Mouse (Mus musculus) embryonic facial prominence, embryonic 14.5 days (tissue): ENCODE results near the gene Lamtor5. TPM values are rescaled to one million over a fixed set of nuclear protein-coding genes. Genes with fewer than 3 reads are reported as not detected.

Source experiments
- ATAC-seq: fragments of 200-750 bp; cut with Nextera tagmentation; 2 replicates; pipeline ENCODE4 v1.8.0; 2017; ENCODE audit warnings: low read depth, moderate number of reproducible peaks, moderate TSS enrichment
- DNase-seq: peaks from one replicate; pipeline ENCODE4 v3.0.0-alpha.2; 2015; ENCODE audit warnings: low spot score
- H3K27ac ChIP-seq: fragments of 300-500 bp; sonication (generic); replicated peaks from 2 replicates; pipeline ENCODE4 v1.5.1; 2014; ENCODE audit warnings: low read depth, mild to moderate bottlenecking, low read length, moderate library complexity
- H3K27me3 ChIP-seq: fragments of 300-500 bp; sonication (generic); replicated peaks from 2 replicates; pipeline ENCODE4 v1.6.1; 2014; ENCODE audit warnings: low read length; ENCODE audit not compliant: control insufficient read depth, insufficient read depth
- H3K36me3 ChIP-seq: fragments of 300-500 bp; sonication (generic); 2 replicates; pipeline ENCODE4 v1.6.1; 2014; ENCODE audit warnings: low read length, mixed read lengths; ENCODE audit not compliant: control insufficient read depth, insufficient read depth
- H3K4me1 ChIP-seq: fragments of 300-500 bp; sonication (generic); 2 replicates; pipeline ENCODE4 v1.6.1; 2014; ENCODE audit warnings: antibody characterized with exemption, low read length; ENCODE audit not compliant: control insufficient read depth, insufficient read depth
- H3K4me2 ChIP-seq: fragments of 300-500 bp; sonication (generic); 2 replicates; pipeline ENCODE4 v1.6.1; 2014; ENCODE audit warnings: low read depth, mild to moderate bottlenecking, low read length, moderate library complexity, mixed read lengths
- H3K4me3 ChIP-seq: fragments of 300-500 bp; sonication (generic); 2 replicates; pipeline ENCODE4 v1.5.1; 2014; ENCODE audit warnings: low read depth, mild to moderate bottlenecking, low read length
- H3K9ac ChIP-seq: fragments of 300-500 bp; sonication (generic); 2 replicates; pipeline ENCODE4 v1.6.1; 2014; ENCODE audit warnings: low read depth, mild to moderate bottlenecking, low read length, moderate library complexity, mixed read lengths
- H3K9me3 ChIP-seq: fragments of 300-500 bp; sonication (generic); 2 replicates; pipeline ENCODE4 v1.6.1; 2016; ENCODE audit warnings: low read length; ENCODE audit not compliant: control insufficient read depth
- WGBS: fragments of 180-500 bp; shearing (Covaris S2); extraction: QIAGEN DNeasy Blood & Tissue Kit; methylation state at CpG from one replicate; pipeline ENCODE4 v1.1.7; 2014; 5-methylcytosine and 5-hydroxymethylcytosine counted together
- polyA plus RNA-seq: library from polyadenylated mRNA; unstranded; fragments of >200 nt; fragmentation: Nextera tagmentation; extraction: Ambion mirVana; gene quantifications from 2 replicates; pipeline ENCODE4 v1.2.1, GENCODE M21; 2014

Gene Lamtor5
- polyA plus RNA-seq, 1 experiment from 2014 or later: 192 TPM

GRCm38 (mm10) chr3:107238471-107238980 is 40.1 kb upstream of the Lamtor5 start:
- Histone ChIP-seq H3K4me3 (no peak overlapping the region), H3K4me2 (no peak overlapping the region), H3K9me3 (no peaks in the 10 kb centered on the region), H3K4me1 (no peaks in the 10 kb centered on the region), H3K36me3 (no peaks in the 10 kb centered on the region), H3K9ac (no peak overlapping the region), H3K27ac (no peak overlapping the region), H3K27me3 (no peaks in the 10 kb centered on the region)
- no peak for ATAC-seq
- WGBS: 87% methylated on average over 8 of the region's 8 CpGs
- no peak for DNase-seq

DNA sequence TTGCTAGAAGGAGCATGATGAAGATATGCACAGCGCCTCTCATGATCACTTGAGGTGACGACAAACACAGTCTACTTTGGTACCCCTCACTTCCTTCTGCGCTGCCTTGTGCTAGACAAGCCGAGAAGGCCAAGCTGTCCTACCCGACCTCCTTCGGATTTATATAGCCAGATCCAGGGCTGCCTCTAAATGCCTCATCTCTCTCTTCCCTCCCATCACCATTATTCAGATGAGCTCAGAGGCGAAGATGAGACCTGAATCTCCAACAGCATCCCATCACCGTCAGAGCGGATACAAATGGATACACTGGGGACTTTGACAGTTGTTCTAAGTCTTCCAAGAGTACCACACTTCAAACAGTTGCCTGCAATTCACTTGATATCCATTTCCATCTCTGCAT is 39.1 kb upstream of the Lamtor5 start, which contains the start of gene Prok1:
Gene Prok1 (minus strand): TSS at position 101 of the 400 bp plus-strand sequence.
- Histone ChIP-seq H3K27me3 (no peaks in the 10 kb centered on the region), H3K9me3 (no peaks in the 10 kb centered on the region), H3K4me1 (no peaks in the 10 kb centered on the region), H3K4me2 (no peak within 1 kb of the TSS), H3K27ac (no peak within 1 kb of the TSS), H3K36me3 (no peaks in the 10 kb centered on the region), H3K9ac (no peak within 1 kb of the TSS), H3K4me3 (no peak within 1 kb of the TSS)
- whole genome bisulfite sequencing: 81% methylated on average over 9 of the region's 9 CpGs
- ATAC-seq (no peak), DNase-seq (no peak)

DNA sequence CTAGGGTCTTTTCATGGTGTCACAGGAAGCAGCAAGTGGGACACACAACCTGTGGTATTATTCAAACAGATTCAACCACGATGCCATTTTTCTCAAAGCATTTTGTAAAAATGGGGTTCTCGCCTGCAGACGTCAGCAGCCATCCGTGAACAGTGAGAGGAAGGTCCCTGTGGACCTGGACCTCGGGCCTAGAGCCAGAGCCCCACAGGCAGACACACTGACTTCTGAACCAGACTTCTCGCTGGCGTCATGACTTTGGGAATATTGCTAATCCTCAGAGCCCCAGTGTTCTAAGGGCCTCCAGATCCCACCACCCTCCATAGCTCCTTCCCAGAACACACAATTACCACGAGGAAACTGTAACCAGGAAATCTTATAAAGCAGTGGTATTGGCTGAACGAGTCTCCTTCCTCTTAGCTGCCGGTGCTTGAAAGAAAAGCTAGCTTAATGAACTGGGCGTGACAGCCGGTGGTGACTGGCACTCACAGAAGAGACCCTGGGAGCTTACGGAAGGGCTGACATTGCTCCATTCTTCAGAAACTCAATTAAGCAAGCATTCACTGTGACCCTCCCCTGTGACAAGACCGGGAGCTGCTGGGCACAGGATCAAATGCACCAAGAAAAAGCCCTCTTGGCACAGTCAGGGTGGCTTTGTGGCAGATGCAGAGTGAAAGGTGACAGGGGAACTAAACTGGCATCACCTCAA is 37.1 kb upstream of the Lamtor5 start:
- Histone ChIP-seq H3K36me3 (no peaks in the 10 kb centered on the region), H3K27me3 (no peaks in the 10 kb centered on the region), H3K27ac (no peak overlapping the region), H3K4me2 (no peak overlapping the region), H3K9me3 (no peaks in the 10 kb centered on the region), H3K9ac (no peak overlapping the region), H3K4me3 (no peak overlapping the region), H3K4me1 (no peaks in the 10 kb centered on the region)
- 43% methylated on average over 14 of the region's 14 CpGs for WGBS
- DNase-seq (no peak), ATAC-seq (0 out of 2 replicates have a peak, but pooled peaks have one; percentile 9)

GRCm38 (mm10) chr3:107246876-107247275 is 31.8 kb upstream of the Lamtor5 start:
- Histone ChIP-seq H3K27ac (no peak overlapping the region), H3K4me1 (no peaks in the 10 kb centered on the region), H3K9ac (no peak overlapping the region), H3K36me3 (no peaks in the 10 kb centered on the region), H3K4me3 (no peak overlapping the region), H3K27me3 (no peaks in the 10 kb centered on the region), H3K4me2 (no peak overlapping the region), H3K9me3 (no peaks in the 10 kb centered on the region)
- ATAC-seq: no peak
- WGBS: 62% methylated on average over 6 of the region's 6 CpGs
- DNase-seq: no peak

DNA sequence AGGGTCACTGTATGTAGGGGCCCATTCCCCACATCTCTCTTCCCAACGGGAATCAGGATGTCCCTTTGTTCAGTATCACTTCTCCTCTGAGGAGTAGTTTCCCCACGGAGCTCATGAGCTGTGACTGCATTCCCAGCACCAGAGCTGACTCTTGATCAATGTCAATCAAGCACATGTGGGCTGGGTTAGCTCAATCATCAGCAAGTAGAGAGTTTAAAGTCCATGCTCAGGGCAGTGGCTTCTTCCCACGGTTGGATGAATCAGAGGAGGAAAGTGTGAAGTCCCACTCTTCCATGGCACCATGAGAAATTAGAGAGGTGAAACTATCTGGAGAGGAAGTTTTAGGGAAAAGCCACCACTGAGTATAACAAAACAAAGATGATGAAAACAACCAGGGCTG is 29.6 kb upstream of the Lamtor5 start:
- no peak for ATAC-seq
- Histone ChIP-seq H3K4me2 (no peak overlapping the region), H3K27me3 (no peaks in the 10 kb centered on the region), H3K4me3 (no peak overlapping the region), H3K9me3 (no peaks in the 10 kb centered on the region), H3K36me3 (no peaks in the 10 kb centered on the region), H3K4me1 (no peaks in the 10 kb centered on the region), H3K9ac (no peak overlapping the region), H3K27ac (no peak overlapping the region)
- WGBS: 50% methylated on average over 3 of the region's 3 CpGs
- no peak for DNase-seq

DNA sequence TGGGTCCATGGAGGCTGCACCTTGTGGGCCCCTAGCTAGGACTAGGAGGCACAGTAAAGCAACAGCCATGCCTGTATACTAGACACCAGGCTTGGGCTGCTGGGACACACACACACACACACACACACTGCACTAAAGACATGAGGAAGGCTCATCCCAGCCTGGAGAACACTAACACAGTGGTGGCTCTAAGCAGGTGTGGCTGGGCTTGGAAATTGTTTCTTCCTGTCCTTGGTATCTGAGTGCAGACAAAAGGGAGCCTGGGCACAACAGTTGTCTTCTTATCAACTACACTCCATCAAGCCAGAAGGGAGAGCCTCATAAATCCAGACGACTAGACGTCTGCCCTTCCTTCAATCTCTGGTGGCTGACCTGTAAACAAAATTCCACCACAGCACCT is 28.3 kb upstream of the Lamtor5 start:
- WGBS: 48% methylated on average over 2 of the region's 2 CpGs
- DNase-seq (no peak), ATAC-seq (no peak)
- H3K27ac ChIP-seq: no peak overlapping the region
- no peaks in the 10 kb centered on the region for H3K4me1 ChIP-seq
- no peaks in the 10 kb centered on the region for H3K27me3 ChIP-seq
- H3K9ac ChIP-seq: no peak overlapping the region
- H3K4me2 ChIP-seq: no peak overlapping the region
- no peaks in the 10 kb centered on the region for H3K36me3 ChIP-seq
- H3K9me3 ChIP-seq: no peaks in the 10 kb centered on the region
- H3K4me3 ChIP-seq: no peak overlapping the region

DNA sequence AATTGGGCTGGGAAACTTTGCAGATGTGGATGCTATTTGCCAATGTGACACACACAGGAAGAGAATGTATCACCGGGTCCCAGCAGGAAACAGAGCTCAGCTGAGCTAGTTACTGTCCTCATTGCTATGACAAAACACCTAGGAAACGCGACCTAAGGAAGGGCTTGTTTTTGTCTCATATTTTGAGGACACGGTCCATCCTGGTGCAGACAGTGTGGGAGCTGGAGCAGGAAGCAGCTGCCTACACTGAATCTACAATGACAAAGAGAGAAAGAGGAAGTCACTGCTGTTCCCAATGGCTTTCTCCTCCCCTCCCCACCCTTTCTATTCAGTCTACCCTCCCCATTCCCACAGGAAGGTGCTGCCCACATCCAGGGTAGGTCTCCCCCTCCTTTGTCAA is 26.6 kb upstream of the Lamtor5 start:
- no peak for ATAC-seq
- no peaks in the 10 kb centered on the region for H3K27me3 ChIP-seq
- no peak for DNase-seq
- H3K27ac ChIP-seq: no peak overlapping the region
- no peaks in the 10 kb centered on the region for H3K9me3 ChIP-seq
- WGBS: 65% methylated on average over 4 of the region's 4 CpGs
- no peaks in the 10 kb centered on the region for H3K36me3 ChIP-seq
- H3K9ac ChIP-seq: no peak overlapping the region
- no peaks in the 10 kb centered on the region for H3K4me1 ChIP-seq
- H3K4me2 ChIP-seq: no peak overlapping the region
- H3K4me3 ChIP-seq: no peak overlapping the region

DNA sequence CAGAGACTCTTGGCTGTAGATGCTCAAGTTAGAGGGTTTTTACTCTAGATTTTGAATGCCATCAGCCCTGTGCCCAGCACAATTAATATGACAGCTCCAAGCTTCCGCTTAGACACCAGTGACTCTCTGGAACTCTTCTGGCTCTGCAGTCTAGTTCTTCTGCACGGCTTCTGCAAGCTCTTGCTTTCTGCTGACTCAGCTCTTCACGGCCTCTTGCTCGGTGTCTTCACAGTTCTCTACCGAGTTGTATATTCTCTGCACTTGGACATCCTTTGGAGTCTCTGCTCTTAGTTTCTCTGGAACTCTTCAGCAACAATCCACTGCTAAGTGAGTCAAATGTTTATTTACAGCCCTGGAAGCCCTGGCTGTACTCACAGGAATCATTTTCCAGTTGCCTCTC is 24.7 kb upstream of the Lamtor5 start:
- Histone ChIP-seq H3K4me1 (no peaks in the 10 kb centered on the region), H3K36me3 (no peaks in the 10 kb centered on the region), H3K4me3 (no peak overlapping the region), H3K27me3 (no peaks in the 10 kb centered on the region), H3K9ac (no peak overlapping the region), H3K9me3 (no peaks in the 10 kb centered on the region), H3K4me2 (no peak overlapping the region), H3K27ac (no peak overlapping the region)
- ATAC-seq (no peak), DNase-seq (no peak)
- WGBS: 73% methylated on average over 5 of the region's 5 CpGs

- H3K27me3 ChIP-seq: no peaks in the 10 kb centered on the region
- no peak overlapping the region for H3K4me3 ChIP-seq
- H3K27ac ChIP-seq: no peak overlapping the region
- DNase-seq (no peak), ATAC-seq (no peak)
- 0 out of 2 replicates have a peak, but pooled peaks cover 3% of the 10 kb centered on the region for H3K4me1 ChIP-seq
- H3K9ac ChIP-seq: no peak overlapping the region
- WGBS: 82% methylated on average over 3 of the region's 3 CpGs
- no peaks in the 10 kb centered on the region for H3K36me3 ChIP-seq
- H3K9me3 ChIP-seq: no peaks in the 10 kb centered on the region
- no peak overlapping the region for H3K4me2 ChIP-seq
Measured at GRCm38 (mm10) chr3:107255992-107256391, 22.7 kb upstream of the Lamtor5 start.
